Mouse (Mus musculus) heart, postnatal 4 days (tissue): Measurements from ENCODE around the gene Snrpd2. TPM values are rescaled to one million over a fixed set of nuclear protein-coding genes. Genes with fewer than 3 reads are reported as not detected.

Source experiments
- DNase-seq: peaks from one replicate; pipeline ENCODE4 v3.0.0; 2021
- microRNA-seq, 2 experiments: library from miRNA; unstranded; fragments of <30 nt; microRNA quantifications; one replicate each; pipeline ENCODE4 v1.2.0; 2021 to 2022
- total RNA-seq, 2 experiments: library from RNA; stranded (reverse); gene quantifications; 2 replicates each; pipeline ENCODE4 v1.2.3; 2021

Gene Snrpd2
- total RNA-seq, 2 experiments from 2014 or later, result 95.2 to 99.9 TPM

GRCm38 (mm10) chr7:19178443-19179092 is 29.0 kb downstream of the Snrpd2 start:
- DNase-seq, result peak; percentile 82

DNA sequence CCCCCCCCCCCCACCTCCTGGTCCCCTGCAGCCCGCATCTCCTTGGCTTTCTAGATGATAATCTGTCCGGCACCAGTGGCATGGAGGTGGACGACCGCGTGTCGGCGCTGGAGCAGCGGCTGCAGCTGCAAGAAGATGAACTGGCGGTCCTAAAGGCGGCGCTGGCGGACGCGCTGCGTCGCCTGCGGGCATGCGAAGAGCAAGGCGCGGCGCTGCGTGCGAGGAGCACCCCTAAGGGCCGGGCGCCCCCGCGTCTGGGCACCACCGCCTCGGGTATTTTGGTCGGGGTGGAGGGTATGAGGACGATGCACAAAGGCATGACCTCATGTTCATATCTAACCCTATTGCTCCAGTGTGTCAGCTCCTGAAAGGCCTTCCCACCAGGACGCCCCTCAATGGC is 29.7 kb downstream of the Snrpd2 start:
- DNase-seq, result peak; percentile 79

DNA sequence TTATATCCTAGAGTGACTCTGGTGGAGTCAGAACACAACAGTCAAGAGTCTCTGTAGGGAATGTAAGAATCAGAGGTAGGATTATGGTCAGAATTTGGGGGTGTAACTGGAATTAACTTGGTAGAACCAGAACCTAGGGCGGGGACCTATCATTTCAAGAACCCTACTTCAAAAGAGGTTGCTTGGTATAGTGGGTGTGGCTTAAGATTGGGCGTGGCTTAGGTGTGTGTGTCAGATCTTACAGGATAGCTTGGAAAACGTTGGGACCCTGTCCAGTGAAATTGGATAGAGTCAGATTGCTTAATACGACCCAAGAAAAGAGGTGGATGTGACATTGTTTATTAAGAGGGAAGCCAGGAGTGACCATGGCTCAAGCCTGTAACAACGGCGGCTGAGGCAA is 30.4 kb downstream of the Snrpd2 start:
- DNase-seq, result no peak

DNA sequence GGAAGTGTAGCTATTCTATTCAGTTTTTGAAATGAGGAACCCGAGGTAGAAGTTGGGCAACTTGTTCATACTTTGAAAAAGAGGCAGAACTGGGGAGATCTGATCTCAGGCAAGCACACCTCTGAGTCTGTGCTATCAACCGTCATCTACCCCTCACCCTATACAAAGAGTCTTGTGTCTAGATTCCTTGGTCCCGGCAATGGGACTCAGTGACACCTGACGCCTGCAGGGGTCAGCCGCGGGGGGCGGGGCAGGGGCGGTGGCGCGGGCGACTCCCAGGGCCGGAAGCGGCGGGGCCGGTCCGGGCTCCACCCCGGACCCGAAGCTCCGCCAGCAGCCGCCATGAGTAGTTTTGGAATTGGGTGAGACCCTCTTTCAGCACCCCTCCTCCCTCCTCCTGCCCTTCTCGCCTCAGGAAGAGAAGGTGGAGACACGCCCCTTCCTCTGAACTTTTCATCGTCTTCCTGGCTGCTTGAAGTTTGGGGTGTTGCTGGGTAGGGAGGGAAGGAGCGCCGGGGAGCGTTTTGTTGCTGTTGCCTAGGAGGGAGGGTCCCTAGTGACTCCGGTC is 31.4 kb downstream of the Snrpd2 start:
- peak; percentile 70 for DNase-seq

- DNase-seq, result no peak
Observed at GRCm38 (mm10) chr7:19184250-19184649, 34.7 kb downstream of the Snrpd2 start.

GRCm38 (mm10) chr7:19184758-19185157 is 35.2 kb downstream of the Snrpd2 start:
- peak; percentile 73 for DNase-seq

DNA sequence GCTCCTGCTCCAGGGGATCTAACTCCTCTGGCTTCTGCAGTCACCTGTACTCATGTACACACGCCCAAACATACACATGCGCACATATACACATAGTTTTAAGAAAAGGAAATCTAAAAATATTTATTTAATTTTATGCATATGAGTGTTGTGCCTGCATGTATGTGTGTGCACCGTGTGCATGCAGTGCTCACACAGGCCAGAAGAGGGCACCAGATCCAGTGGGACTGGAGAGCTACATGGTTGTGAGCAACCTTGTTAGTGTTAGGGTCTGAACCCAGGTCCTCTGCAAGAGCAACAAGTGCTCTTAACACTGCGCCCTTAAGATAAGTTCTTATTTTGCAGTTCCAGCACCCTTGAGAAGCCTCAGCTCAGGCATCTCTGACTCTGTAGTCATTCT is 45.2 kb downstream of the Snrpd2 start:
- DNase-seq, result no peak

DNA sequence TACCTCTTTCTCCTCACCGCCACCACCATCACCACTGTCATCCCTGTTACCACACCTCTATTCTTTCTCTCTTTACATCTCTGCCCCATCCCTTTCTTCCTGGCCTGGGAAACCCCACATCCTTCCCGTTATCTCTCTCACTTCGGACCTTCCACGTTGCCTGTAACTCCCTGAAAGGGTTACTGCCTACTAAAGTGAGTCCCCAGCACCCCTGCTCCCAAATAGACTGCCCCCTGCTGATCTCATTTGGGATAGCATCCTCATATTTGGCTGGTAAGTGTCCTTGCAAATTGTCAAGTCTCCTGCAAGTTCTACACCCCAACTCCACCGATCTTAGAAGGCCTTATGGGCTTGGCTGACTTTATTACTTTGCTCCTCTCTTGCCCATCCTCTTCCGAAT is 47.2 kb downstream of the Snrpd2 start:
- DNase-seq, result peak; percentile 66

DNA sequence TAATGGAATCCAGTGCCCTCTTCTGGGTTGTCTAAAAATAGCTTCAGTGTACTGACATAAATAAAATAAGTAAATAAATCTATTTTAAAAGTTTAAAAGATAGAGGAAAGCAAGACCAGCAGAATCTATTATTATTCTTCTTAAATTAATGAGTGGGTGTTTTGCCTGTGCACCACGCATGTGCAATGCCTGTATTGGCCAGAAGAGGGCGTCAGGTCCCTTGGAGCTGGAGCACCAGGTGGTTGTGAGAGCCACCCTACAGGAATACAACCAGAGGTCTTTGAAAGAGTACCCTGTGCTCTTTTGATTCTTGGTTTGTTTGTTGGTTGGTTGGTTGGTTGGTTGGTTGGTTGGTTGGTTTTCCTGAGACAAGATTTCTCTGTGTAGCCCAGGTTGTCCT is 48.5 kb downstream of the Snrpd2 start:
- peak; percentile 56 for DNase-seq

DNA sequence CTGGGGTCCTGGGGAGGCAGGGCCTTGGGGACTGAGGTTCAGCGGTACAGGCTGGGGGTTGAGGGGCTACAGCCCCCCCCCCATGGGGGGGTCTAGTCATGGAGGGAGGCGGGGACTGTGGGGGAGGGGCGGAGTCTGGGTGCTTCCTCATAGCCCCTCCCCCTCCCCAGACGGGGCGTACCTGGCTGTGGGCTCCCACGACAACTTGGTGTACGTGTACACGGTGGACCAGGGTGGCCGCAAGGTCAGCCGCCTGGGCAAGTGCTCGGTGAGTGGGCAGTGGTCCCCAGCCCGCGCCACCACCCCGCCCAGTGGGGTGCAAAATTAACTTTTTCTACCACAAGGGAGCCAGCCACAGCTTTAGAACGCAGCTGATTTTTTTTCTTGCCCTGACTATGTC is 52.1 kb downstream of the Snrpd2 start:
- DNase-seq, result no peak

- DNase-seq, result no peak
Observed at GRCm38 (mm10) chr7:19202065-19202850, 52.7 kb downstream of the Snrpd2 start.

Small RNA genes lying within 50 kb of the gene (microRNA-seq; reads per million reads assigned to microRNA genes)
- gene Mir330, result 786 to 842 reads per million in 2 experiments

Other genes with a start within 250 kb of the Snrpd2 start
- 10 to 100 TPM; 11.9 to 14.9 TPM for gene Ccdc61, start 239.3 kb upstream of the Snrpd2 start, total RNA-seq
- gene Nova2, start 223.8 kb upstream of the Snrpd2 start, total RNA-seq, result 1 to 10 TPM; 8.6 to 9.1 TPM
- under 1 TPM in 1 of 2 experiments, not detected in 1; 0.23 TPM for gene Nanos2, start 162.3 kb upstream of the Snrpd2 start, total RNA-seq
- gene Mypop, start 158.5 kb upstream of the Snrpd2 start, total RNA-seq, result 1 to 10 TPM; 1.4 to 1.5 TPM
- 10 to 100 TPM; 27.3 to 32.3 TPM for gene Irf2bp1, start 145.7 kb upstream of the Snrpd2 start, total RNA-seq
- gene Foxa3, start 126.2 kb upstream of the Snrpd2 start, total RNA-seq, result not detected
- 10 to 100 TPM; 57.3 to 62.5 TPM for gene Sympk, start 125.3 kb upstream of the Snrpd2 start, total RNA-seq
- gene Rsph6a, start 95.0 kb upstream of the Snrpd2 start, total RNA-seq, result not detected
- gene Dmwd, start 73.5 kb upstream of the Snrpd2 start, total RNA-seq, result 10 to 100 TPM; 60.3 to 62.9 TPM
- 100 to 1,000 TPM; 188 to 201 TPM for gene Dmpk, start 65.9 kb upstream of the Snrpd2 start, total RNA-seq
- 10 to 100 TPM; 10.3 to 10.4 TPM for gene Six5, start 55.1 kb upstream of the Snrpd2 start, total RNA-seq
- under 1 TPM; 0.33 to 0.56 TPM for gene Gm4969, start 31.4 kb upstream of the Snrpd2 start, total RNA-seq
- gene Fbxo46, start 29.9 kb upstream of the Snrpd2 start, total RNA-seq, result 1 to 10 TPM; 5.5 to 7.2 TPM
- gene Qpctl, start 431 bp upstream of the Snrpd2 start, total RNA-seq, result 1 to 10 TPM; 6.9 to 7.7 TPM
- 1 to 10 TPM; 1.3 TPM for gene Gipr, start 16.4 kb downstream of the Snrpd2 start, total RNA-seq
- 10 to 100 TPM; 70.6 to 77.3 TPM for gene Eml2, start 26.7 kb downstream of the Snrpd2 start, total RNA-seq
- gene Gpr4, start 62.8 kb downstream of the Snrpd2 start, total RNA-seq, result 1 to 10 TPM; 6.7 to 8.1 TPM
- 10 to 100 TPM; 54.7 to 60.0 TPM for gene Opa3, start 78.6 kb downstream of the Snrpd2 start, total RNA-seq
- 100 to 1,000 TPM; 117 to 119 TPM for gene Vasp, start 122.1 kb downstream of the Snrpd2 start, total RNA-seq
- gene Ppm1n, start 130.3 kb downstream of the Snrpd2 start, total RNA-seq, result under 1 TPM in 1 of 2 experiments, not detected in 1; 0.26 TPM
- gene Rtn2, start 132.9 kb downstream of the Snrpd2 start, total RNA-seq, result 10 to 100 TPM; 30.2 to 32.3 TPM
- under 1 TPM; 0.52 to 0.86 TPM for gene Fosb, start 160.3 kb downstream of the Snrpd2 start, total RNA-seq
- 10 to 100 TPM; 42.4 to 43.5 TPM for gene Ercc1, start 195.1 kb downstream of the Snrpd2 start, total RNA-seq
- gene Cd3eap, start 209.8 kb downstream of the Snrpd2 start, total RNA-seq, result 1 to 10 TPM; 9.0 to 9.5 TPM
- gene Ppp1r13l, start 210.0 kb downstream of the Snrpd2 start, total RNA-seq, result 10 to 100 TPM; 39.0 to 47.2 TPM
- 10 to 100 TPM; 13.8 to 18.6 TPM for gene Ercc2, start 232.3 kb downstream of the Snrpd2 start, total RNA-seq